Mouse (Mus musculus) urinary bladder, adult 18-20 months (tissue): Measurements from ENCODE around the gene Eml1.

Source experiments
- DNase-seq, 2 experiments: peaks; one replicate each; pipeline ENCODE4 v3.0.0; 2022; ENCODE audit warnings: low spot score in 2 of 2, mixed read lengths in 2 of 2

Gene Eml1

GRCm38 (mm10) chr12:108422495-108422857 is 51.7 kb downstream of the Eml1 start:
- peak in 1 of 2 experiments; percentile 18 for DNase-seq

- peak; percentile 79 to 86 for DNase-seq
These were observed 52.3 kb downstream of the Eml1 start for GRCm38 (mm10) chr12:108422858-108423631.

- no peak for DNase-seq
These were observed 60.2 kb downstream of the Eml1 start for GRCm38 (mm10) chr12:108430964-108431363.

- DNase-seq, result no peak
These were observed 61.0 kb downstream of the Eml1 start for GRCm38 (mm10) chr12:108431714-108432113.

GRCm38 (mm10) chr12:108432578-108432977 is 61.8 kb downstream of the Eml1 start:
- no peak for DNase-seq

GRCm38 (mm10) chr12:108433030-108433429 is 62.3 kb downstream of the Eml1 start:
- DNase-seq, result no peak

GRCm38 (mm10) chr12:108433498-108433897 is 62.7 kb downstream of the Eml1 start:
- DNase-seq, result no peak

GRCm38 (mm10) chr12:108435444-108436015 is 64.8 kb downstream of the Eml1 start:
- DNase-seq, result no peak

- no peak for DNase-seq
These were observed 65.5 kb downstream of the Eml1 start for GRCm38 (mm10) chr12:108436029-108436923.

GRCm38 (mm10) chr12:108437446-108437845 is 66.7 kb downstream of the Eml1 start:
- no peak for DNase-seq

GRCm38 (mm10) chr12:108443271-108443670 is 72.5 kb downstream of the Eml1 start:
- DNase-seq, result peak in 1 of 2 experiments; percentile 28

GRCm38 (mm10) chr12:108443708-108444107 is 73.0 kb downstream of the Eml1 start:
- DNase-seq, result no peak

GRCm38 (mm10) chr12:108444166-108445115 is 73.7 kb downstream of the Eml1 start:
- DNase-seq, result no peak

GRCm38 (mm10) chr12:108446721-108447120 is 76.0 kb downstream of the Eml1 start:
- DNase-seq, result no peak

- DNase-seq, result no peak
These were observed 77.6 kb downstream of the Eml1 start for GRCm38 (mm10) chr12:108448396-108448795.

GRCm38 (mm10) chr12:108449935-108450334 is 79.2 kb downstream of the Eml1 start:
- DNase-seq, result no peak

- no peak for DNase-seq
These were observed 79.8 kb downstream of the Eml1 start for GRCm38 (mm10) chr12:108450546-108450945.

- DNase-seq, result no peak
These were observed 81.6 kb downstream of the Eml1 start for GRCm38 (mm10) chr12:108452151-108452874.

- no peak for DNase-seq
These were observed 82.8 kb downstream of the Eml1 start for GRCm38 (mm10) chr12:108453561-108454044.

GRCm38 (mm10) chr12:108455004-108455403 is 84.2 kb downstream of the Eml1 start:
- no peak for DNase-seq
